Mouse (Mus musculus) B cell, adult 2 months (primary cell): ENCODE results near the gene Mfsd5.

Source experiments
- DNase-seq, 2 experiments: peaks; one replicate each; pipeline ENCODE4 v3.0.0; 2022

Gene Mfsd5

DNA sequence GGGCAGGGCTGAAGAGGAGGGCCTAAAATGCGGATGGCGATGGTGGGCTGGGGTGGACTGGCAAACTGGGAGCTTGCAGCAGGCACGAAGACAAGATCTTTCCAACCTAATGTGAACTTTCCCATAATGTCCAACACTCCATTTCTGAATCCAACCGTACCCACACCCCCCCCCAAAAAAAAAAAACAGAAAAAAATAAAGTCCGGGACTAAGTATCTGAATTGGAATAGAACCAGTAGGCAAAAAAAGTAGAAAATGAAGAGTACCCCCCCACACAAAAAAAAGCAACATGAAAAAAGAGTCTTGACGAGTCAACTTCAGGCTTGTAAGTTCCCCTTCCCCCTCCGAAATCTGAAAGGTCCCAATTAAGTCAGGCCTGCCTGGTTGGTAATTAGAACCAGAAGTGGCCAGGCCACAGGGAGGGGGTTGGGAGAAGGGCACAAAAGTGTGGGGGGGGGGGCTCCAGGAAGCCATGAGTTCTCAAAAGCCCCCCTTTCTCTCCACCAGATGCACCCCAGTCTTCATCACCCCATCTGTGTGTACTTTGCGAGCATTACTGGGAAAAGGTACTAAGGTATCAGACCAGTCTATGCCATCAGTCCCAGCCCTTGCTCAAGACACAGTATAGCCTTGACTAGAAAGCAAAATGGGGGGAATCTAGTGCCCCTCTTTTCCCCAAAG lies 31.0 kb upstream of the Mfsd5 start:
- DNase-seq, result no peak

DNA sequence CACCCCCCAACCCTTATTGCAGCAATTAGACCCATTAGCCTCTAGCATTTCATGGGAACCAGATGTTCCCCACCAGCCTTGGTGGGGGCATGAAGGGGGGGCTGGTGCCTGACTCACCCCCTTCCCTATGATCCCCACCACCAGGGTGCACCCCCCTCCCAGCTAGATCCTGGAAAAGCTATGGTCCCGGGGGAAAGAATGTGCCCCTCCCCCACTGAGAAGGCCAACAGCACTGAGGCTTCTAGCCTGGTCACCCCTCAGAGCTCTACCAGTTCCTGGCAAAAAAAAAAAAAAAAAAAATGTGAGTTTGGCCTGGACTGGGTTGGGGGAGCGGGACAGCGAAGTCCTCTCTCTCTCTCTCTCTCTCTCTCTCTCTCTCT lies 30.5 kb upstream of the Mfsd5 start:
- no peak for DNase-seq

DNA sequence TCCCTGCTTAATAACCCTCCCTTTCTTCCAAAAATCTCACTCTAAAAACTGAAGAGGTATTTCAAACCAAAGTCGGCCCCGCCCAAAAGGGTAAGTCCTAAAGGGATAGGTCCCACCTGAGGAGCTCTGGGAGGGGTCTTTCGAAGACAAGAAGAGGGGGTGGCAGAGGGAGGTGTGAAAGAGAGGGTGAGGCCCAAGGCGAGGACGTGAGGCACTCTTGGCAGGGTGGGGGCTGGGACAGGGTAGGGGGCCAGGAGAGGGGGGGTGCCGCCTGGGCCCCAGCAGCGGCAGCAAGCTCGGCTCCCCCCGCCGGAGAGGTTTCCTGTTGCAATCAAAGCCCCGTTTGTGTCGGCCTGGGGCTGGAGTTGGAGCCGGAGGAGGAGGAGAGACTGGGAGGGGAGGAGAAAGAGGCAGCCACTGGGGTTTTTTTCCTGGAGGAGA lies 30.0 kb upstream of the Mfsd5 start:
- no peak for DNase-seq

DNA sequence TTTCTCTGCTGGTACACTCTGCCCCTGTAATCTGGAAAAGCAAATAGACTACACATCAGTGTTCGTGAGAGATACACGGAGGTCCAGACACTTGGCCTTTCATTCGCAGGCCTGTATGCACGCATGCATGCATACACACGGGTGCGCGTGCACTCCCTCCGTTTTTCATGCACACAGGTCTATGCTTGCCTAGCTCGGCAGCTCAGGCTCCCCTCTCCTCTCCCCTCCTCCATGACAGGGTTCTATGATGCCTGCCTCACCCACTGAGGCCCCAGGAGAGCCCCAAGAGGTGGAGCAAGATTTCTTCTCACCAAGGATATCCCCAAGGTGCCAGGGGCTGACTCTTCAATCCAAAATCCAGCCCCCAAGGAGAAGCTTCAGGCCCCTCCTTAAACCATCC lies 29.3 kb upstream of the Mfsd5 start:
- no peak for DNase-seq

DNA sequence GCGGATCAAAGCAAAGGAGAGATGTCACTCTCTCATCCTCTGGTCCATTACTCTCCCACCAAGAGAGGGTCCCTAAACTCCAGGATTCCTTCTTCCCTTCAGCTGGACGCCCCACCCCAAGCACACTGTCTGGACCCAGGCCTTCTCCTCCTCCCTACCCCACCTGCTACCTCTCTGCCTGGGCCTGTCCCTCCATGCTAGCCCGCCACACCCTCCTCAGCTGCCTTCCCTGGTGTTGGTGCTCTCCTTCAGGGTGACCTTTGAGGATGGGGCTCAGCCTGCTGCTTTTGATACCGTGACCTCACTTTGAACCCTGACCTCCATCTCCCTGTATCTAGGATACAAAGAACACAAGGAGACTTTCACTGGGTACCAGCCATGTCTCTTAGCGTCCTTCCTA lies 28.7 kb upstream of the Mfsd5 start:
- DNase-seq, result no peak

DNA sequence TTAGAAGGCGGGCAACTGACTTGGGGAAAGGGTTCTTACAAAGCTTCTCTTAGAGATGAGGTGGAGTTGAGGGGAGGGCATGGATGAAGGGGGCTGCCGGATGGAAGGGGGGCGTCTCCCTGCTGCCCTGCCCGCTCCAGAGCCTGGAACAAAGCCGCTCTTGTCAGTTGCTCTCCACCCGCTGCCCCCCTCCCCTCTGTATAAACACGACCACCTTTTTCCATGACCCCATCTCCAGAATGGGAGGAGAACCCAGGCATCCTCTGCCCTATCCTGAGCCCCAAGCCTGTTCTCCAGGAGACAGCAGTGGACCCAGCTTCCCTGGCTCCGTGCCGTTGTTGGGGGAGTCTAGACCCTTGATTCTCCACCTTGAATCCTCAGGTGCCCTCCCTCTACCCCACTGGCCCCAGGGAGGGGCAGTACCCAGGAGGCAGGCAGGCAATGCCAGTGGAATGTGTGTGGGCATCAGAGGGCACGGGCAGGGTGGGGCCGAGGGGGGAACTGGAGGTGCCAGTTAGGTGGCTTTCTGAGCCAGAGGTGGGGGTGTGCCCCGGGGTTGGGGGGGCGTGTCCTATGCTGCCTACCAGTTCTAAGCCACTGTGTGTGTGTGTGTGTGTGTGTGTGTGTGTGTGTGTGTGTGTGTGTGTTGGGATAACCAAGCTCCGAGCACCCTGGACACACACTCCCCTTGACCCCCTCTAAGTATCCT lies 23.6 kb upstream of the Mfsd5 start:
- DNase-seq, result no peak

DNA sequence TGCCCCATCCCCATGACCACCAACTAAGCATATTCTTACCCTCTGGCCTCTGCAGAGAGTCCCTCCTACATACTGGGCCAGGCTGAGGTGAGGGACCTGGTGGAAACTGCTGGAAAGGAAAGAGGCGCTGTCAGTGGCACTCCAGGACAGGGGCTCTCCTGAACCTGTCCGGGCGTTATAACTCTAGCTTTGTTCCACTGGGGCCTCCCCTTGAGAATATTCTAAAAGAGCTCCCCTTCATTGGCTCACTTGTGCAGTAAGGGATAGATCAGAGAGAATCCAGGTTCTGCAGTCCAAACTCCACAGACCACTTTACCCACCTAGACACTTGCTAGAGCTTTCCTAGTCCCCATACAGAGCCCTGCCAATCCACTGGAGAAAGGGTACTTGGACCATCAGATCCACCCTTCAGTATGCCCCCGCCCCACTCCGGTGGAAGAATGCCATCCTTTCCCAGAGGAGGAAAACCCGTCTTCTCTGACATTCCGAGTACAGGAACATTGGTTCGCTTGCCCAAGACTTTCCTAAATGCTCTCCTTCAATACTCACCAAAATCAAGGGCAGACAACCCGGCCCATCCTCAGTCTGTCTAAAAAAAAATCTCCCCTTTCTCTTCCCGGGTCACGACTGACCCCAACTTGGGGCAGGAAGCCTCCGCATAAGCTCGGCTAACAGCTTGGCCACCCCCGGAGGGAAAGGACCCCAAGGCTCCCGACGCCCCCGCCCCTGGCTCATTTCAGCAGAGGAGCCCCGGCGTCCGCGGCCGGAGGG lies 22.6 kb upstream of the Mfsd5 start:
- DNase-seq, result no peak

DNA sequence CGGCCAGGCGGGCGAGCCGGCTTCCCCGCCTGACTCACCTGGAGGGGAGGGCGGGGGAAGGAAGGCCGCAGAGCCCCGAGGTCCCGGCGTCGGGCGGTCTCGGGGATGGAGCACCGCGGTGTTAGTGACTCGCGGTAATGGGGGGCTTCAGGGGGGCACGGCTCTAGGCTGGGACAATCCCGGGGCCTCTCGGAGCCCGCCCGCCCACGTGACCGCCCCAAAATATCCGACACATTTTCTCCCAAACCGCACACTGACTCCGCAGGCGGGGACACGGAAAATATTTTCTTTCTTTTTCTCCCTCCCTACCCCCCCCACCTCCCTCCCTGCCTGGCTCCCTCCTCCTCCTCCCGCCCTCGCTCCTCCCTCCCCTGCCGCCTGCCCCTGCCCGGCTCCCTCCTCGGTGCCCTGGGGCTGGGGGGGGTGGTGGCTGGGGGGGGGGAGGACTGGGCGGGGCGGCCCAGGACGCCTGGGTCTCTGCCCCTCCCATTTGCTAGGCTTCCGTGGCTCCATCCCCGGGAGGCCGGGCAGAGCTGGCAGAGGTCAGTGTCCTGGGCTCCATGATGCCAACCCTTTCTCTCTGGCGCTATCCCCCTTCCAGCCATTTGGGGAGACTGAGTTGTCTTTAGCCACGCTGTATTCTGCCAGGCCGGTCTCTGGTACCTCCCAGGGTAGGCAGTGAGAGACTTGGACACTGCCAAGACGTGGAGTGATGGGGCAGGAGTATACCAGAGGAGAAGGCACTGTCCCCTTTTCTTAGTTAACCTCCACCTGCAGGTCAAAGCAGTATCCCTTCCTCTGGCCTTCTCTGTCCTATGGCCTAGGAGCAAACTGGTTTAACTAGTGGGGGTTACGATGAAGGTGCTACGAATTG lies 21.8 kb upstream of the Mfsd5 start, which contains the start of gene Rarg:
Rarg (minus strand) TSS at position 316 of the 874 bp plus-strand sequence.
- DNase-seq, result no peak

DNA sequence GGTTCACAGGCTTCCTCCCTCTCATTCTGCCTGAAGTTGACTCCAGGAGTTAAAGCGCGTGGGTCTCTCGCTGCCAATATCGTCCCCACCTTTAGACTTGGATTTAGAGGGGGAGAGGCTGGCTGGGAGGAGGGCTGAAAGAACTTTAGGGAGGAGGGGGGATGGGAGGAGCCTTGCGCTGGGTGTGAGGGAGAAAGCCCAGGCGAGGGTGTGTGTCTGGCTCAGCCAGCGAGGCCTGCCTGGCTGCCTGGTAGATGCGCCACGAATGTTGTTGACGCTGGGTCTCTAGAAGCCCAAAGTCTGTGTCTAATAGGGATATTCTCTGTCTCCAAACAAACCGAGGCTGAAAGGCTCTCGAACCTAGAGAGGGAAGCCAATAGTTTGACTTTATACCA lies 21.2 kb upstream of the Mfsd5 start:
- DNase-seq, result no peak

DNA sequence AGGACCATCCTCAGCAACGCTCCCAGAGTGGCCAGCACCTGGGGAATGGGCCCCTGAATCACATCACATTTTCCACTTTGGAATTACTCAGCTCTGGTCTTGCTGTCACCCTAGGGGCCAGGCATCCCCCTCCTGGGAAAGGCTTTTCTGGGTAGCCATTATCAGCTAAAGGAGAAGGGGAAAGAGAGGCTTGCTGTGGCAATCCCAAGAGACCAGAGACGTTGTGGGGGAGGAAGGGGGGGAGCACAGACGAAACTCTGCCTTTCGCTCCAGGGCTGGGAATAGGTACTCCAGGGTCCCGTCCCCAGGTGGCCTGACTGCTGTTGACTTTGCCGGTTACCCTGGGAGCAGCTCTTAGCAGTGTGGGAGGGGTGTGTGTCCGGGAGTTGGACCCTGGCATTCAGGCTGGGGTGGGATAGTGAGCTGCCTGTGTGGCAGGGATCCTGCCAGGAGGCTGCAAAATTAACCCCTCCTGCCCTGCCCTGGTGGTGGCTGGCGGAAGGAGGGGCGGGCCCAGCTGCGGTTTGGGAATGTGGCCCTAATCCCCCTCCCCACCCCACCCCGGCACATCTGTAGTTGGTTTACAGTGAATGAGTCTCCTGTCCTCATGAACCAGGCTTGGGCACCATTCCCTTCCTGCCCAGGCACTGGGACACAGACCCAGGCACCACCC lies 20.5 kb upstream of the Mfsd5 start:
- DNase-seq, result no peak

DNA sequence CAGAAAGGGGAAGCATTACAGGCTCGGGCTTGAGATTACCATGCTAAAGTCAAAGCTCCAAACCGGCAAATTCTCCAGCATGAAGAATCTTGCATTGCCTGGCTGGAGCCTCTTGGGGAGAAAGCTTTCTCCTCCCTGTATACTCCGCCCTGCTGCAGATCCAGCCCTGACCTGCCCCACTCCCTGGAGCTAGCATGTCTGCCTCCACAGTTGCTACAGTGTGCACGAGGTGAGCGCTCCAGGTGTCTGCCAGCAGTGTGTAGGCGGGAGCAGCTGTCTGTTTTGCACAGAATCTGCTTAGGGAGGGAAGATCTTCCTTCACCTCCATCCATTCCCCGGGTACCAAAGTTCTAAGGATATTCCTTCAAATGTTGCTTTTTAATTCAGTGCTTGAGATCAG lies 16.7 kb upstream of the Mfsd5 start:
- DNase-seq, result no peak

DNA sequence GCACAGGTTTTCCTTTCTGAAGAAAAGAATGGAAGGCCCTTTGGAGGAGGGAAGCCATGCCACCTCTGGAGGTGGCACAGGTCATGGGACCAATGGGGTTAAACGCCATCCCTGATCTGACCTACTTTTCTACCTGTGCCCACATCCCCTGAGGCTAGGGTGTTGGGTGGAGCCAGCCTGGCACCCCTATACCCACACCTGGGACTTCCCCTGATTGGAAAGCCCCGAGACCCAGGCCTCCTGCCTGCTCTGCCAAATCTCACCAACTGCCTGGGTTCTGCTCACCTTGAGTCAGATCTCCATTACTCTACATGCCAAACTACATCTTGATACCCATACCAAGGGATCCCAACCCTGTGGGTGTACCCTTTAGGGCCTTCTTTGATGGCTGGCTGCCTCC lies 16.2 kb upstream of the Mfsd5 start:
- no peak for DNase-seq

DNA sequence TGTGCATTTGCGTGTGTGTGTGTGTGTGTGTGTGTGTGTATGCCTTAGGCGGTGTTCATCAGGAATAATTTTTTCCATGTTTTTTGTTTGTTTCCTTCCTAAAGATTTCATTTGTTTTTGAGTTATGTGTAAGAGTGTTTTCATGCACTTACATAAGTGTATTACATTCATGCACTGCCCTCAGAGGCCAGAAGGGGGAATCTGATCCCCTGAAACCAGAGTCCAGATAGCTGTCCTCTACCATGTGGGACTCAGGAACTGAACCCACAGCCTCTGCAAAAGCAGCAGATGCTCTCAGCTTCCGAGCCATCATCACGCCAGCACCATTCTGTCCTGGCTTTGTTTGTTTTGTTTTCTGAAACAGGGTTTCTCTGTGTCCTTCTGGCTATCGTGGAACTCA lies 13.7 kb upstream of the Mfsd5 start:
- DNase-seq, result no peak

DNA sequence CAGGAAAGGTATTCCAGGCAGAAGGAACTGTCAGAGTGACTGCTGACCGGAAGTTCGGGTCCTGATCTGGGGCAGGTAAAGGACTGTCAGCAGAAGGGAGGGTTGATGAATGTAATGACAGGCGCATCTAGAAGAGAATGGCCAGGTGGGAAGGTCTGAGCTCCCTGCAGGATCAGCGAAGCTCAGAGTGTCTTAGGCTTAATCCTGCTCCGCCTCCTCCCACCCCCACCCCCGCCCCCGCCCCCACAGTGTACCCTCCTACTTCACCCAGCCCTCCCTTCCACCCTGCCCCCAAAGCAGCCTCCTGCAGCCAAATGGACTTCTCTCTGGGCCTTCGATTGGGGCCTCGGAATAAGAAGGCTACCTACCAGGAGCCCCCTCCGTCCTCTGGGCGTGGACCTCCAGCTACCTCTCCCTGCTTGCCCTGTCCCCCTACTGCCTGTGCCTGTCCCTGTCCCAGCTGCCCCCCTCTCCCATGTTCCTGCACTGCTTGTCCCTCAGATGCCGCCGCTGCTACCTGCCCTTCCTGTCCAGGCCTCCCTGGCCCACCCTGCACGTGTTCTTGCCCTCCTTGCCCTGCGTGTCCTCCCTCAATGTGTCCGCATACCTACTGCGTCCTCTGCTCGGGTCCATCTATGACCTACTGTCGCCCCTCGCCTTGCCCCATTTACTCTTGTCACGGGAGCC lies 8.8 kb upstream of the Mfsd5 start, which contains the start of gene Gm9918:
Gm9918 (plus strand) TSS at position 290 of the 687 bp plus-strand sequence.
- no peak for DNase-seq

DNA sequence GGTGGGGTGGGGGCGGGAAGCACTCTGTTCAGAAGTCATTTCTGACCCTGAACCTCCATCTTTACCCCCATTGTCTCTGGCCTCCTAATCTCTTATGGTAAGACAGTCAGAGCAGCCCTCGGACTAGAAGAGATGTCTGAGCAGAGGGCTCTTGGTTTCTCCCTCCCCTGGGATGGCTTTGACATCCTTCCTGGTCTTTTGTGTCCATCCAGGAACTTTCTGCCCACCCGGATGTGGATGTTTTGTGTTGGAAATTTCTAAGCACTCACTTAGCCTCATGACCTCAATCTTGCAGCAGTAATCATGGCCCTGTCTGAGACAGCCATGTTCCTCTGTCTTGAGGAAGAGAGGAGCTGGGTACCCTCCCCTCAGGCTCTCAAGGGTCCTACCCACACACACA lies 7.8 kb upstream of the Mfsd5 start:
- no peak for DNase-seq

DNA sequence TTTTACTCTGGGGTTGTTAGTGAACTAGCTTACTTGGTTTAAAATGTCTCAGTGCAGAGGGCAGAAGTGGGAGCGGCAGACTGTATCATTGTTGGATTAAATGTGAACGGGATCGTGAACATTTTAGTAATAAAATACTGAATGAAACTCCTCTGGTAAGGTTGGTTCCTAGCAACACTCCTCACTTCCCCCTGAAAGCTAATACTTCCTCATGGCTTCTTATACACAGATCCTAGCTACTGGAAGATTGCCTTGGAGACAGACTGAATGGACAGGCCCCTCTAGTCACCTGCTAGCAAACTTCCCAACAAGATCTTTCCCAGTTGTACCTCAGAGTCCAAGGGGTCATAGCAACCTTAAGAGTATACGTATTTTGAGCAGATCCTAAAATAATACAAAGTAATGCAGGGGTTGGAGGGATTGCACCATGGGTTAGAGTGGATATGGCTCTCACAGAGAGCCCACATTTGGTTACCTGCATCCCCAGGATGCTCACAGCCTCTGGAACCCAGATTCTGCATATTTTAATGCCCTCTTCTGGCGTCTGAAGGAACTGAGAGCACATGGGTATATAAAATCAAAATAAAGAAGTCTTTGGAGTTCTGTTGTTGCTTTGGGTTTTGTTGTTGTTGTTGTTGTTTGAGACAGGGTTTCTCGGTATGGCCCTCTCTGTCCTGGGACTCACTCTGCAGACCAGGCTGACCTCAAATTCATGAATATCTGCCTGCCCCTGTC lies 5.1 kb upstream of the Mfsd5 start:
- DNase-seq, result no peak

DNA sequence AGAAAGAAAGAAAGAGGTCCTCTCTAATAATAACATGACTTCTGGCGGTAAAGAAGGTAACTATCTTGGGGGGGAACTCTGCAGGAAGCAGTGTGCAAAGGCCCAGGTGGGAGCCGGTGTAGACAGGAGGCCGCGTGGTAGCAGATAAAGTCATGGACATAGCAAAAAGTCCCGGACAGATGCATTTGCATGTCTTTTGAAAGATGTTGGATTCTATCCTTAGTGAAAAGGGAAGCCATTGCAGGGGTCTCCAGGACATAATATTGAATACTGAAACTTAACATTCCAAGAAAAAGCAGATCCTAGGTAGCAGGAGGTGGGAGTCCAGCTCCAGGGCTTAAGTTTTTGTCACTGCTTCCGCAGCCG lies 545 bp upstream of the Mfsd5 start:
- DNase-seq, result no peak

DNA sequence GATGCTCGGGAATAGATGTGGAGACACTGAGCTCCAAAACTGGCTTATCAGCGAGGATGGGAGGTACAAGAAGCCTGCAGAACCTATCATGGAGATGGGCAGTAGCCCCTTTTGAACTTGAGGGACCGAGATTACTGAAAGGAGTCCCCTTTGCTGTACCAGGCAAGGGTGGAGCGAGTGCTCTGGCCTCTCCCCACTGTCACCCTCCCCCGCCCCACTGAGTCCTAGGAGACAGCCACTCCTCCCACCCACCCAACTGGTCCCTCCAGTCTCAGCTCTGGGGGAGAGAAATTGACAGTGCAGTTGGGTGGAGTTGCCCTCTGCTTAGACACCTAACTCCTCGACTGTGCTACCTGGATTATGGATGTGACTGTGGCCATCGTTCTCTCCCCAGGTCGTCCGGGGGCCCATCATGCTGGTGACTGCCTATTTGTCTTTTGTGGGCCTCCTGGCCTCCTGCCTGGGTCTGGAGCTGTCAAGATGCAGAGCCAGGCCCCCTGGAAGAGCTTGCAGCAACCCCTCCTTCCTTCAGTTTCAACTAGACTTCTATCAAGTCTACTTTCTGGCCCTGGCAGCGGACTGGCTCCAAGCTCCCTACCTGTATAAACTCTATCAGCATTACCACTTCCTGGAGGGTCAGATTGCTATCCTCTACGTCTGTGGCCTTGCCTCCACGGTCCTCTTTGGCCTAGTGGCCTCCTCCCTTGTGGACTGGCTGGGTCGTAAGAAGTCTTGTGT lies 698 bp downstream of the Mfsd5 start:
- no peak for DNase-seq

DNA sequence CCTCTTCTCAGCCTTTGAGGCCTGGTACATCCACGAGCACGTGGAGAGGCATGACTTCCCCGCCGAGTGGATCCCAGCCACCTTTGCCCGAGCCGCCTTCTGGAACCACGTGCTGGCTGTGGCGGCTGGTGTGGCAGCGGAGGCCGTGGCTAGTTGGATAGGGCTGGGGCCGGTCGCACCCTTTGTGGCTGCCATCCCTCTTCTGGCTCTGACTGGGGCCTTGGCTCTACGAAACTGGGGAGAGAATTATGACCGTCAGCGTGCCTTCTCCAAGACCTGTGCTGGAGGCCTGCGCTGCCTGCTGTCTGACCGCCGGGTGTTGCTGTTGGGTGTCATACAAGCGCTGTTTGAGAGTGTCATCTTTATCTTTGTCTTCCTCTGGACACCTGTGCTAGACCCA lies 1.4 kb downstream of the Mfsd5 start:
- no peak for DNase-seq
